Mouse (Mus musculus) hindbrain, embryonic 12.5 days (tissue): ENCODE measurements around the gene Gm853. TPM values are rescaled to one million over a fixed set of nuclear protein-coding genes. Genes with fewer than 3 reads are reported as not detected.
"Not testable (repeated sequence)": the region's sequence is repeated elsewhere in the genome, so short reads cannot be mapped to it uniquely, and the experiment has no call there.

Experiments used
- ATAC-seq: fragments of 200-750 bp; cut with Nextera tagmentation; 2 replicates; pipeline ENCODE4 v1.8.0; 2017; ENCODE audit warnings: moderate TSS enrichment; ENCODE audit not compliant: low FRiP score
- H3K27ac ChIP-seq: fragments of 300-500 bp; sonication (generic); 2 replicates; pipeline ENCODE4 v1.5.1; 2016; ENCODE audit warnings: mild to moderate bottlenecking
- H3K27me3 ChIP-seq: fragments of 300-500 bp; sonication (generic); 2 replicates; pipeline ENCODE4 v1.6.1; 2016; ENCODE audit warnings: mild to moderate bottlenecking
- H3K36me3 ChIP-seq: fragments of 300-500 bp; sonication (generic); 2 replicates; pipeline ENCODE4 v1.6.1; 2016; ENCODE audit warnings: mild to moderate bottlenecking
- H3K4me1 ChIP-seq: fragments of 300-500 bp; sonication (generic); 2 replicates; pipeline ENCODE4 v1.6.1; 2016
- H3K4me2 ChIP-seq: fragments of 300-500 bp; sonication (generic); replicated peaks from 2 replicates; pipeline ENCODE4 v1.6.1; 2016; ENCODE audit warnings: mild to moderate bottlenecking
- H3K4me3 ChIP-seq: fragments of 300-500 bp; sonication (generic); 2 replicates; pipeline ENCODE4 v1.5.1; 2016; ENCODE audit warnings: mild to moderate bottlenecking
- H3K9ac ChIP-seq: fragments of 300-500 bp; sonication (generic); 2 replicates; pipeline ENCODE4 v1.6.1; 2016; ENCODE audit warnings: mild to moderate bottlenecking, moderate library complexity
- H3K9me3 ChIP-seq: fragments of 300-500 bp; sonication (generic); replicated peaks from 2 replicates; pipeline ENCODE4 v1.6.1; 2016; ENCODE audit warnings: mild to moderate bottlenecking
- WGBS: fragments of 180-500 bp; shearing (Covaris S2); methylation state at CpG from one replicate; pipeline ENCODE4 v1.1.7; 2016; 5-methylcytosine and 5-hydroxymethylcytosine counted together
- polyA plus RNA-seq: library from polyadenylated mRNA; unstranded; fragments of >200 nt; fragmentation: Nextera tagmentation; extraction: Ambion mirVana; gene quantifications from 2 replicates; pipeline ENCODE4 v1.2.1, GENCODE M21; 2016

The Gm853 gene
- polyA plus RNA-seq, 1 experiment from 2014 or later = 1.1 TPM

DNA sequence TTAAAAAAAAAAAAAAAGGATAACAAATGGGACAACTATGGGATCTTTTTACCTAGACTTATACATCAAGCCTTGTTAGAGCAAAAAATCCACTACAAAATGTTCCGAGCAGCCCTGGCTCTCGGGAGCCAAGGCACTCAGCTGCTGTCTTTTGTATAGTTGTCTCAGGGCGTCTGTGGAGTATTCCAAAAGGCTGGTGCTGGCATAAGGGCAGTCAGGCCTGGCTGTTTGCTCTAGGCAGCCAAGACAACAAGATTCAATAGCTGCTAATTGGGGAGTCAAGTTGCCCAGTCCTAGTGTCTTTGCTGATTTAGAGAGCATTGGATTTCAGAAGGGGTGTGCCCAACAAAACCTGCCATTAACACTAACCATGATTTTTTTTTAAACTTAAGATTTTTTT lies 26.4 kb upstream of the Gm853 start:
- no peaks in the 10 kb centered on the region for H3K27me3 ChIP-seq
- no peak for ATAC-seq
- H3K9me3 ChIP-seq = no peaks in the 10 kb centered on the region
- no peak overlapping the region for H3K9ac ChIP-seq
- WGBS = 61% methylated on average over 3 of the region's 3 CpGs
- no peak overlapping the region for H3K4me2 ChIP-seq
- H3K27ac ChIP-seq = no peak overlapping the region
- H3K4me3 ChIP-seq = no peak overlapping the region
- H3K4me1 ChIP-seq = no peaks in the 10 kb centered on the region
- peaks cover 25% of the 10 kb centered on the region for H3K36me3 ChIP-seq

GRCm38 (mm10) chr4:130246132-130246531 lies 23.9 kb upstream of the Gm853 start:
- H3K4me1 ChIP-seq = no peaks in the 10 kb centered on the region
- WGBS = under 1% methylated on average over 6 of the region's 6 CpGs
- no peak for ATAC-seq

DNA sequence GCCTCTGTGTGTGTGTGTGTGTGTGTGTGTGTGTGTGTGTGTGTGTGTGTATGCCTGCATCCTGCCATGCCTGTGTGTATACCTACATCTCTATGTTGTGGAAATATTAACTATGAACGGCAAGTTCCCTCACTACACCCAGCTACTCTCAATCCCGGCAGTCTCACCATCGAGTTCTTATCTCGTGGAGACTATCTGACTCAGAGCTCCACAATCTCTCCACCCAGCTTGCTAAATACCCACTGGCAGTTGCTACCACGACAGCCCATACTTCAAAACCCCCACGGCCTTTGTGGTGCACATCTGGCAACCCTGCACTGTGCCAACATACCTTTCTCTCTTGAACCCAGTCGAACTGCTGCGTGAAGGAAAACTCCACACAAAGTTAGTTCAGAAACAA lies 22.5 kb upstream of the Gm853 start:
- WGBS = 87% methylated on average over 8 of the region's 8 CpGs
- peaks cover under 1% of the 10 kb centered on the region for H3K36me3 ChIP-seq
- no peak overlapping the region for H3K27ac ChIP-seq
- no peaks in the 10 kb centered on the region for H3K4me1 ChIP-seq
- no peak for ATAC-seq
- no peak overlapping the region for H3K9ac ChIP-seq
- H3K4me2 ChIP-seq = no peak overlapping the region
- no peak overlapping the region for H3K4me3 ChIP-seq
- H3K9me3 ChIP-seq = 0 out of 2 replicates have a peak, but pooled peaks cover 5% of the 10 kb centered on the region
- no peaks in the 10 kb centered on the region for H3K27me3 ChIP-seq

More at GRCm38 (mm10) chr4:130246132-130246531, 23.9 kb upstream of the Gm853 start:
- H3K9me3 ChIP-seq = no peaks in the 10 kb centered on the region
- no peak overlapping the region for H3K27ac ChIP-seq
- no peak overlapping the region for H3K4me3 ChIP-seq
- H3K27me3 ChIP-seq = no peaks in the 10 kb centered on the region
- no peak overlapping the region for H3K4me2 ChIP-seq
- H3K36me3 ChIP-seq = peaks cover 14% of the 10 kb centered on the region
- H3K9ac ChIP-seq = no peak overlapping the region

DNA sequence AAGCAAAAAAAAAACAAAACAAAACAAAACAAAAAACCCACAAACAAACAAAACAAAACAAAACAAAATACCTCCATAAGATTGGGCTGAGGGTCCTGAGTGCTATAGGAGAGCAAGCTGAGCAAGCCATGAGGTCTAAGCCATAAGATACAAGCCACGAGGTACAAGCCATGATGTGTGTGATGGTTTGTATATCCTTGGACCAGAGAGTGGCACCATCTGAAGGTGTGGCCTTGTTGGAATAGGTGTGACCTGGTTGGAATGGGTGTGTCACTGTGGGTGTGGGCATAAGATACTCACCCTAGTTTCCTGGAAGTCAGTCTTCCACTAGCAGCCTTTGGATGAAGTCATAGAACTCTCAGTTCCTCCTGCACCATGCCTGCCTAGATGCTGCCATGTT lies 21.4 kb upstream of the Gm853 start:
- ATAC-seq, H3K9ac ChIP-seq, H3K4me2 ChIP-seq, H3K4me3 ChIP-seq, H3K36me3 ChIP-seq, H3K27ac ChIP-seq, H3K9me3 ChIP-seq, H3K4me1 ChIP-seq, H3K27me3 ChIP-seq: not testable (repeated sequence)
- 73% methylated on average over 1 of the region's 1 CpGs for WGBS

DNA sequence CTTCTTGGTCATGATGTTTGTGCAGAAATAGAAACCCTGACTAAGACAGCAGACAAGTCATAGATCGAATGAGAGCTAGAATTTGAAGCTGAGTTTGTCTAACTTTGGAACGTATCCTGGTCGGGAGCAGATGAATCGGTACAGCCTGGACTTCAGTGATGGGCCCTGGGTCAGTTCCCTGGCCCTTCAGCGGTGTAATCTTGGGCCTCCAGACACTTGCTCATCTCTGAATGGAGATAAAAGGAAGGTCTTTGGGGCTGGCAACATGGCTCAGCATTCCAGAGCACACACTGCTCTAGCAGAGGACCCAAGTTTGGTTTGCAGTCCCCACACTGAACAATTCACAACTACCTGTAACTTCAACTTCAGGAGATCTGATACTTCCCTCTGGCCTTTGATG lies 20.8 kb upstream of the Gm853 start:
- WGBS = 95% methylated on average over 5 of the region's 5 CpGs
- no peak overlapping the region for H3K4me3 ChIP-seq
- no peak for ATAC-seq

DNA sequence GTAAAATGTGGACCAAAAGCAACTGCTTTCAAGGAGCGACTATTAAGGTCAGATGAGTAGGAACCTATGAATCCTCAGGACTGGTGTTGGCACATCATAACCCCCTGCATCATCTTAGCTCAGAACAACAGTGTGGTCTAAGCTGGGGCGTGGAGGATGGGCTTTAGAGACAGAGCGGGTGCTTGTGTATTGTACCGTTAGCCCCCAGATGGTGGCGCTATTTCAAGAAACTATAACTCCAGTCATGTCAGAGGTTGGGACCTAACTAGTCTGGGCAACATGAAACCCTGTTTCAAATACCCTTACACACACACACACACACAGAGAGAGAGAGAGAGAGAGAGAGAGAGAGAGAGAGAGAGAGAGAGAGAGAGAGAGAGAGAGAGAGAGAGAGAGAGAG lies 18.5 kb upstream of the Gm853 start:
- H3K36me3 ChIP-seq = no peaks in the 10 kb centered on the region
- WGBS = 41% methylated on average over 5 of the region's 5 CpGs

More for the DNA sequence above, 20.8 kb upstream of the Gm853 start:
- no peak overlapping the region for H3K4me2 ChIP-seq
- H3K9ac ChIP-seq = no peak overlapping the region
- no peak overlapping the region for H3K27ac ChIP-seq
- H3K4me1 ChIP-seq = no peaks in the 10 kb centered on the region
- H3K27me3 ChIP-seq = no peaks in the 10 kb centered on the region
- H3K36me3 ChIP-seq = no peaks in the 10 kb centered on the region
- 0 out of 2 replicates have a peak, but pooled peaks cover 5% of the 10 kb centered on the region for H3K9me3 ChIP-seq

GRCm38 (mm10) chr4:130237607-130238006 lies 15.4 kb upstream of the Gm853 start:
- 0 out of 2 replicates have a peak, but pooled peaks cover 5% of the 10 kb centered on the region for H3K9me3 ChIP-seq
- no peaks in the 10 kb centered on the region for H3K4me1 ChIP-seq
- H3K27me3 ChIP-seq = no peaks in the 10 kb centered on the region
- no peak overlapping the region for H3K4me3 ChIP-seq
- H3K36me3 ChIP-seq = no peaks in the 10 kb centered on the region
- ATAC-seq = no peak
- no peak overlapping the region for H3K4me2 ChIP-seq
- no peak overlapping the region for H3K9ac ChIP-seq
- WGBS = 77% methylated on average over 4 of the region's 4 CpGs
- H3K27ac ChIP-seq = no peak overlapping the region

More for the DNA sequence above, 18.5 kb upstream of the Gm853 start:
- H3K4me1 ChIP-seq = no peaks in the 10 kb centered on the region
- H3K9me3 ChIP-seq = 0 out of 2 replicates have a peak, but pooled peaks cover 5% of the 10 kb centered on the region
- H3K27me3 ChIP-seq = no peaks in the 10 kb centered on the region
- H3K27ac ChIP-seq = no peak overlapping the region
- ATAC-seq = no peak
- no peak overlapping the region for H3K4me3 ChIP-seq
- no peak overlapping the region for H3K9ac ChIP-seq
- H3K4me2 ChIP-seq = no peak overlapping the region

DNA sequence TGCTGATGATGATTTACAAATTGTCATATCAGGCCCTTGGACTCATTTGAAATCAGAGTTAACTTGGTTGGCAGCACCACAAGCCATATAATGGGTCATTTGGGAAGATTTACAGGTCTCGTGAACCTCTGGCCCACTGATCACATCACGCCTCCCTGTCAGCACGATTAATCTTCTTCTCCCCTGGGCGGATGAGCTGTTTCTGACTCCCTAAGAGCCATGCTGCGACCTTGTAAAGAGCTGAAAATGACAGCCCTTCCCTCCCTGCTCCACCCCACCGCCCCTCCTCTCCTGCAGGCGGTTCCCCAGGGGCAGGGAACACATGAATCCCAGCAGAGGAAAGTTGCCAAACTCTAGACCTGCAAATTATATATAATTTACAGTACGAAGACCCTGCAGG lies 14.2 kb upstream of the Gm853 start:
- H3K36me3 ChIP-seq = no peaks in the 10 kb centered on the region
- no peak overlapping the region for H3K9ac ChIP-seq
- no peaks in the 10 kb centered on the region for H3K4me1 ChIP-seq
- H3K9me3 ChIP-seq = 0 out of 2 replicates have a peak, but pooled peaks cover 5% of the 10 kb centered on the region
- H3K27ac ChIP-seq = no peak overlapping the region
- WGBS = 53% methylated on average over 8 of the region's 8 CpGs
- H3K4me2 ChIP-seq = no peak overlapping the region
- no peaks in the 10 kb centered on the region for H3K27me3 ChIP-seq
- no peak overlapping the region for H3K4me3 ChIP-seq
- ATAC-seq = no peak

DNA sequence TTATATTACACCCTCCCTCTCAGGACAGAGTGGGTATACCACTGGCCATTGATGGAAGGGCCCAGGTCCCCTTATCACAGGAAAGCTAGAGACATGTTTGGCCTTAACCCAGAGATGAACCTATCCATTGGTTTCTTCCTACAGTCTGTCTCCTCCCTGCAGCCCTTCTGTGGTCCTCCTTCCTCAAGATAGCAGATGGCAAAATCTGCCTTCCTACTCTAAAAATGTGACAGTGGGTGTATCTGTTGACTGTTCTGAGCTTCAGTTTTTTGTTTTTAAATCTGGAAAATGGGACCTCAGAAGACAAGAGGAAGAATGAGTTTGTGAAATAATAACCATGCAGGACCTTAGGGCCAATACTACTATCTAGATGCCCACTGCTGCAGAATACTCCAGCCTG lies 1.9 kb upstream of the Gm853 start:
- H3K9me3 ChIP-seq = no peaks in the 10 kb centered on the region
- no peak for ATAC-seq
- H3K4me2 ChIP-seq = no peak overlapping the region
- no peak overlapping the region for H3K9ac ChIP-seq
- H3K4me1 ChIP-seq = no peaks in the 10 kb centered on the region
- H3K27me3 ChIP-seq = 0 out of 2 replicates have a peak, but pooled peaks cover 2% of the 10 kb centered on the region
- H3K36me3 ChIP-seq = no peaks in the 10 kb centered on the region
- H3K4me3 ChIP-seq = no peak overlapping the region
- no peak overlapping the region for H3K27ac ChIP-seq

DNA sequence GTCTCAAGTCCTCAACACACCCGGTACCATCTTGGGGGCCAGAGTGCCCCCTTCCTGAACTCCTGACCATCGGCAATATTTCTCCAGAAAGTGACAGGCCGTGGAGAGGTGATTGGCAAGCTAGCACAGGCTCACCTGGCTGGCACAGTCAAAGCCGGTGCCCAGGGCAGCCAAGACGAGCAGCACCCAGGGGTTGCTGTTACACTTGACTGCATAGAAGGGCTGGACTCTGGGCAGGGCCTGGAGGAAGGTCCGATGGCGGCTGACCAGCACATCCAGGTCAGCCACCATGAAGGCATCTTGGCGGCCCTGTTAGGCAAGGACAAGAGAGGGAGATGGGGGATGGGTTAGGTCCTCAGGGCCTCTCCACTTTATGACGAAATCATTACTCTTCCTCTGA lies 2.0 kb downstream of the Gm853 start:
- H3K9me3 ChIP-seq = no peaks in the 10 kb centered on the region
- ATAC-seq = no peak

DNA sequence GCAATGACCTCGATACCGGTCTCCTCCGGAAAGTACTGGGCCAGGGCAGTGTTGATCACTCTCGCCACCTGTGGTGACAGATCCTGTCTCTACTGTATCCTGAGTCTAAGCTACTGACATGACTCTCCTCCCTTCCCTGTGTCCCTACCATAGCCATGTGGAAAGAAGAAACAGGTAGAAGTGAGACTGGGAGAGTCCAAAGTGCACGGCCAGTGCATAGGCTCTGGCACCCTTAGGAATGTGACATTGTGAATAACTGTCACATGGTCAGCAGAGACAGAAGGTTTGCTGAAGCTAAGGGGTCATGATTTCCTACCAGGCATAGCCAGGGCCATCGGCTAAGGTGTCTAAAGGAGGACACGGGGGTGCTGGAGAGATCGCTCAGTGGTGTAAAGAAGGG lies 6.8 kb downstream of the Gm853 start:
- H3K4me2 ChIP-seq = no peak overlapping the region
- no peaks in the 10 kb centered on the region for H3K36me3 ChIP-seq
- no peak for ATAC-seq
- H3K4me1 ChIP-seq = no peaks in the 10 kb centered on the region
- no peaks in the 10 kb centered on the region for H3K9me3 ChIP-seq
- no peak overlapping the region for H3K9ac ChIP-seq
- no peak overlapping the region for H3K27ac ChIP-seq
- 93% methylated on average over 8 of the region's 8 CpGs for WGBS
- no peak overlapping the region for H3K4me3 ChIP-seq
- H3K27me3 ChIP-seq = no peaks in the 10 kb centered on the region

More for the DNA sequence above, 2.0 kb downstream of the Gm853 start:
- 0 out of 2 replicates have a peak, but pooled peaks cover 2% of the 10 kb centered on the region for H3K27me3 ChIP-seq
- H3K9ac ChIP-seq = no peak overlapping the region
- WGBS = 86% methylated on average over 9 of the region's 9 CpGs
- no peak overlapping the region for H3K27ac ChIP-seq
- H3K4me1 ChIP-seq = no peaks in the 10 kb centered on the region
- no peaks in the 10 kb centered on the region for H3K36me3 ChIP-seq
- H3K4me3 ChIP-seq = no peak overlapping the region
- H3K4me2 ChIP-seq = no peak overlapping the region

GRCm38 (mm10) chr4:130213857-130214256 lies 8.3 kb downstream of the Gm853 start:
- no peaks in the 10 kb centered on the region for H3K36me3 ChIP-seq
- H3K27me3 ChIP-seq = no peaks in the 10 kb centered on the region
- no peak overlapping the region for H3K4me3 ChIP-seq
- WGBS = 79% methylated on average over 10 of the region's 10 CpGs
- no peaks in the 10 kb centered on the region for H3K4me1 ChIP-seq
- no peaks in the 10 kb centered on the region for H3K9me3 ChIP-seq
- no peak overlapping the region for H3K4me2 ChIP-seq
- no peak for ATAC-seq
- no peak overlapping the region for H3K27ac ChIP-seq
- no peak overlapping the region for H3K9ac ChIP-seq

GRCm38 (mm10) chr4:130213197-130213596 lies 9.0 kb downstream of the Gm853 start:
- Histone ChIP-seq H3K9me3 (no peaks in the 10 kb centered on the region), H3K4me3 (no peak overlapping the region), H3K36me3 (no peaks in the 10 kb centered on the region), H3K27ac (no peak overlapping the region), H3K4me1 (no peaks in the 10 kb centered on the region), H3K27me3 (no peaks in the 10 kb centered on the region), H3K9ac (no peak overlapping the region), H3K4me2 (no peak overlapping the region)
- ATAC-seq = no peak
- WGBS = 93% methylated on average over 4 of the region's 4 CpGs
